Mouse (Mus musculus) 3134 (cell line): ENCODE data around the gene Tspan14.

Experiments
- DNase-seq: peaks from one replicate; pipeline ENCODE4 v3.0.0-alpha.2; 2011; ENCODE audit warnings: low spot score; ENCODE audit not compliant: insufficient read length; ENCODE audit errors: extremely low read depth

The Tspan14 gene

DNA sequence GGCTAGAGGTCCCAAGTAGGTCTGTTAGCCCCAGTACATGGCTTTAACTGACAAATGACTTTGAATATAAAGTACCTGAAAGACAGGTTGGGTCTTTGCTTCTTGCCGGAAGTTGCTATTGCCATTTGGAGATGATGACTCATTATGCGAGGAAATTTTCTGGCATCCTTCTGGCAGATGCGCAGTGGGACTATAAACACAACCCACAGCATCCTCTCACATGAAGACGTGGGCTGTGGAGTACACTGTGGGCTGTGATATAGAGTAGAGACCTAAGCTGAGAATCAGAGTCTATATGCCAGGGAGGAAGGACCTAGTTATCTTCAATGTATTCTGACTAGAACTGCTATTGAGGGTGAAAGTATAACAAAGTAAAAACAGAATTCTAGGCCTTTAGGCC lies 75.1 kb downstream of the Tspan14 start:
- DNase-seq, result no peak

DNA sequence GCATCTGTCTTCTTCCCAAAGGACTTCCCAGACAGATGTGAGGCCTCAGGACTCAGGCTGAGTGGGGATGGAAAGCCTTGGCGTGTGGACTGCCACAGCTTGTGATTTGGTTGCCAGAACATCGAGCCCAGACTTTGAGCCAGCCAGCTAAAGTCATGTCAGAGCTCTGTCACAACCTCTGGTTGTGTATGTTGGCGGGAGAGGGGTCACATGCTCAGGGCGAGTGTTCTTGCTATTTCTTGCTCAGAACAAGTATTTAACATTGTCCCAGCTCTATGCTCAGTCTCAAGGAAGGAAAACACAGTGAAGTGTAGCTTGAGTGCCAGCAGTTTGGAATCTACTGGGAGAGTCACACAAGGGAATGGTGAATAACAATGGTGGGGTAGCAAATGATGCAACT lies 76.9 kb downstream of the Tspan14 start:
- DNase-seq, result no peak

DNA sequence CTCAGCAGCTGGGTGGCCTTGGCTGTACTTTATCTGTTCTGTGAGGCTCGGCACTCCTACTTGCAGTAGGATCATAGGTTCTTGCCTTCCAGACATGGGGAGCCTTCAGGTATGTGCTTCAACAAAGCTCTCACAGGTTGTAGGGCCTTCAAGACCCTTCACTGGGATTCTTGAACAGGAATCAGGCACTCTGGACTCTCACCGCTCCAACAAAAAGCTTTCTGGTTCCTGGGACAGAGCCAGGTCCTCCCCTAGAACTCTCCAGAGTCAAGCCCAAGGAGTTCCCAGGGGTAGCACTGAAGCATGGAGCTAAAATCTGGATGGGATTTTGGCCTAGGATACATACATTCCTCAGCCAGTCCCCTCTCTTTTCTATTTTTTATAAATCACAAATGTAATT lies 77.4 kb downstream of the Tspan14 start:
- DNase-seq, result no peak

DNA sequence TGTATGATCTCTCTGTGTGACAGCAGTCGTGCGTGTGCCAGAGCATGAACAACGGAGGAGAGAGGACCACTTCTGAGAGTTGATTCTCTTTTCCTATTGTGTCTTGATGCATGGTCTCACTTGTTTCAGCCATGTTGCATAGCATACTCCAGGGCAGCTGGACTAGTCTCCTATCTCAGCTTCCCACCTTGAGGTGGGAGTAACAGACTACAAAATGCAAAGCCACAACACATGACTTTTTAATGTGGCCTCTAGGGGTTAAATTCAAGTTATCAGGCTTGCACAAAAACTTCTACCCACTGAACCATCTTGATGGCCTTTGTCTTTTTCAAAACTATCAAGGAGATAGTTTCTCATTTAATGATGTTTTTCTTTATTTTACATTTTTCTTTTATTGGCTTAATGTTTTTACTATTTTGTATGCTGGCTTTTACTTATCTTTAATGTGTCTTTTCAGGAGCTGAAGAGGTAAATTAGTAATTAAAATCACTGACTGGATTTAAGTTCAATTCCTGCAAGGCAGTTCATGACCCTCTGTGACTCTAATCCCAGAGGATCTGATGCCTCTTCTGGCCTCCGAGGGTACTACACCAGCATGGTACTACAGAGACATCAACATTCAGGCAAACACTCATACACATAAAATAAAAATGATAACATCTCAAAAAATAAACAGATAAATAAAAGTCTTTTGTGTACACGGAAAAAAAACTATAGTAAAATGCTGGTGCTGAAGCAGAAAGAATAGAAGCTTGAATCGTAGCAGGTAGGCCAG lies 80.0 kb downstream of the Tspan14 start:
- no peak for DNase-seq

DNA sequence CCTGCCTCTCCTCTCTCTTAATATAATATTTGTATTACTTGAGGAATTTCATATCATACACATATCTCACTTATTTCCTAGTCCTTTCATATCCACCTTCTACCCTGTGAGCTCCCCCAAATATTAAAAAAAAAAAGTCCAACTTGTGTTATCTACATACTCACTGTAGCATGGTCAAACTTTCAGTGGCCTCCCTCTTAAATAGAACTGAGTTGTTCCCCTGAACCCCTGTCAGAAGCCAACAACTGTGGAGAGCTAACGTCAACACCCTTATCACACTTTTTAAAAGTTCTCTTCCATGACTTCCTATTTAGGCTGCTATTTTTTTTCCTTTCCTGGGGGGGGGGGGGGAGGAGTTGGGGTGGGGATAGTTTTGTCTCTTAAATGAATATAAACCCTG lies 80.9 kb downstream of the Tspan14 start:
- no peak for DNase-seq

DNA sequence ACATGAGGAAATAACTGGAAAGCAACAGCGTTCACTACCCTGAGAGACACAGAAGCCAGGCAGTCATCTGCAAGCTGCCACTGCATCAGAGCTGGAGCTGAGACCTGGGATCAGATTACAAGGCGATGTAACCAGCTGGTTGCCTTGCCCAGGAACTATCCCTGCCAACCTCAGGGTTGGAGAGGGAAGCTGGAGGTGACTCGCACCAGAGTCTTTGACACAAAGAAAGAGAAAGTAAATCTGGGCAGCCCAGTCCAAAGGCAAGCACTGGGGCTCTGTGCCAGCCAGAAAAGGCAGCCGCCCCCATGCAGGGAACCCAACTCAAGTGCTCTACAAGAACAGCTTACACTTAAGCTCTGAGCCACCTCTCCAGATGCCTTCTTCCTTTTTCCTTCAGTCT lies 81.4 kb downstream of the Tspan14 start:
- DNase-seq, result peak; percentile 43

DNA sequence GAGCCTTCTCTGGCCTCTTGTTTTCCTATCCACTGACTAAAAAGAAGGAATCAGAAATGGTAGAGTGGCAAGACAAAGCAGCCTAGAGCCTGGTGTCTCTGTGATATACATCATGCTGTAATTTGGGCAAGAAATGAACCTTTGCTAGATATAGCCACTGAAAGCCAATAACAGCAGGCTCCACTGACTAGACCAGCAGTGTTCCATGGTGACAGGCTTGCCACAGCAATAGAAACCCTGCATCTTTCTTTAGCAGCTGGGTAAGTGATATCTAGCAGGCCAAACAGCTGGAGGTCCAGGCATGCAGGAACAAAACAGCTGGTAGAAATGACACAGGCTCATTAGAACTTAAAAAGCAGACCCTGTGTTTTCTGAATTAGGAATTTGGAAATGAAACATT lies 92.0 kb downstream of the Tspan14 start:
- no peak for DNase-seq

DNA sequence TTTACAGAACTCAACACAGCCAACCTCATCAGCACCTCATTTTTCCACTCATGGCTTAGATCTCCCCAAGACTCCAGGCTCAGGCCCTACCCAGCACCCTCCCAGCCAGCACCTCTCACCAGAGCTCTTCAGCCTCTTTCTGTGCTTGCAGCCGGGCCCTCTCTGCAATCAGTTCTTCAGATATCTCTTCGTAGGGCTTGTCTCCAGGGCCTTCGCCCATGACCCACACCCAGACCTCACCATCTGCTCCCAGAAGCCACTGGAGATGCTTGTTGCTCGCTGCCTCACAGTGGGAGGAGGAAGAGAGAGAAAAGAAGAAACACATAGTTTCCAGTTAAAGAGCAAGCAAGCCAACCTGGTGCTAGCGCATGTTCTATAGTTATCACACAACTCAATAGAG lies 92.6 kb downstream of the Tspan14 start:
- DNase-seq, result no peak

DNA sequence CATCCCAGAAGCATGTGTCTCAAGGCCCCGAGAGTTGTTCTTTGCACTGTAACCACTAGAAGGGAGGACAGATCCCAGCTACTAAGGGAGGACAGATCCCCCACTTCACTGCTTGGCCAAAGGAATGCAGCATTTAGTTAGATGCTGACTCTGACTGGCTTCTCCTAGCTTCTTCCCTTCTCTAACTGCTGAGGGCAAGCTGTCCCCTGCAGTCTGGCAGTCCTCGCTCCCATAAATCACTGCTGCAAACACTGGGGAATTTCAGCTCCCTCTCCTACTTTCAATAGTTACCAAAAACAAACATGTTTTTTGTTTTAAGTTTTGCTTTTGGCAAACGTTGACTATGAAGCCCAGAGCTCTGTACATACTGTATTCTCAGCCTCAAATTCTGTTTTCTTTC lies 96.0 kb downstream of the Tspan14 start:
- no peak for DNase-seq

DNA sequence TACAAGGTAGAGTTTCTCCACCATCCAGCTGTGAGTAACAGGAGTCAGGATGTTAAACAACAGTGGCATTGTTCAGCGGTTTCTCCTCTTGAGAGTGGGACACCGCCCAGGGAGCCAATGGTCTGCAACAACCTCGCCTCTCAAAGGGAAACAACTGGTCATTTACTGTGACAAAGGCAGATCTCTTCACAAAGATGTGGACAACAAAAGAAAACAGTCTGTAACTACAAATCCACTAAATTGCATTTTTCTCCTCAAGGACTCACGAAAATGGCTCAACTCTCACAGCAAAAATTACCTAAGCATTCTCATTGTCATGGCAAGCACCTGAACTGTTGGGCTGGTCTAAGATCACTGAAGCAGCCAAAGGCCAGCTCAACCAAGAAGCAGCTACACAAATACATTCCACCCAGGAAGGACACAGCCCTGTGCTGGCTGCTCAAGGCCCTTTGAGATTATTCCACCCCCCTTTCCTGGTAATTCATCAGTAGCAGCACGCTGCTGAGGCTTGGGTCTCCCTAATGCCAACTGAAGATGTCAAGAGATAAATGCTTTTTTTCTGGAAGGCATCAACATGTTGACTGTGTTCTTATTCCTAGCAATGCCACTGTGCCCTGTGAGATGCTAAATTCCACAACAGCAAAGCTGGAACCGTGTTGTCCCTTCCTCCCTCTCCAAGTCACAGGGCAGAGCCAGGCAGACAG lies 101.6 kb downstream of the Tspan14 start:
- DNase-seq, result no peak

DNA sequence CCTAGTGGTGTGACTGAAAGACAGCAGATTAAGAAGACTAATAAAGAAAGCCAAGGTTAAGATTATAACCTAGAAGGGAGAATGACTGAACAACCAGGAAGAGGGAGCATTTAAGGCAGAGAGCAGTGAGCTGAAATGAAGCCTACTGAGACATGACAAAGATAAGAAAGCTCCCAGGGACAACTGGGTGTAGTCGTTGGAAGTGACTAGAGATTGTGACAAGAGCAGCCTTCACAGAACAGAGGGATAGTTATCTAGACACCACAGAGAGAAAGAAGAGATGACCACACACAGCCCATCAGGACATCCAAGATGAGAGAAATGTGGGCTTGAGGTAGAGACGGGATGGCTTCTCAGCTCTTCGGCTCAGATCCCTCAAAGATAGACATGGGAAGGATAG lies 102.9 kb downstream of the Tspan14 start:
- DNase-seq, result no peak

DNA sequence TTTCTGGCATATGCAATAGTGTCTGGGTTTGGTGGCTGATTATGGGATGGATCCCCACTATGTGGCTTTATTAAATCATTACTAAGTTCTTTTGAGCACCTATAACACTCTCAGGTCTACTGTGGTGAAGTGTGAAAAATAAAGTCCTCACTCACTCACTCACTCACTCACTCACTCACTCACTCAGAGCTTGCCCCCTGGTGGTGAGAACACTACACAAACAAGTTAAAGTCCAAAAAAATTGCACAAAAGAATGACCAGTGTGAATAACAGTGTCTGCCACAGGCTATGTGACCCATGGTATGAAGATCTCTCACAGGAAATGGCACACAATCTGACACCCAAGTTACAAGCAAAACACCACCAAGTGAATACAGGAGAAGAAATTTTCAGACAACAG lies 103.6 kb downstream of the Tspan14 start:
- no peak for DNase-seq
